Mouse (Mus musculus) CH12.LX (cell line): ENCODE measurements around the gene Pald1. TPM values are rescaled to one million over a fixed set of nuclear protein-coding genes. Genes with fewer than 3 reads are reported as not detected.

Experiments used
- DNase-seq: peaks from one replicate; pipeline ENCODE4 v3.0.0-alpha.2; 2013; ENCODE audit errors: extremely low read depth
- H3K27ac ChIP-seq: 2 replicates; pipeline ENCODE4 v1.5.1; 2012; ENCODE audit warnings: low read depth, mild to moderate bottlenecking, control low read depth, moderate library complexity; ENCODE audit not compliant: insufficient read depth
- H3K27me3 ChIP-seq: replicated peaks from 2 replicates; pipeline ENCODE3; 2012; ENCODE audit warnings: inconsistent platforms
- H3K36me3 ChIP-seq, 2 experiments: replicated peaks in 1 of 2; 2 replicates each; pipeline versions ENCODE3 to v1.6.1; 2012; ENCODE audit warnings: inconsistent platforms in 1 of 2, low read length in 1 of 2, mild to moderate bottlenecking in 1 of 2, mixed read lengths in 1 of 2, moderate library complexity in 1 of 2; ENCODE audit not compliant: control insufficient read depth in 1 of 2, insufficient read depth in 1 of 2
- H3K4me1 ChIP-seq, 2 experiments: 2 replicates each; pipeline ENCODE4 v1.6.1; 2012; ENCODE audit warnings: inconsistent platforms in 1 of 2, moderate library complexity in 1 of 2; ENCODE audit not compliant: insufficient read depth in 2 of 2, control insufficient read depth in 1 of 2
- H3K4me2 ChIP-seq: 2 replicates; pipeline ENCODE4 v1.6.1; 2012; ENCODE audit warnings: low read depth, mild to moderate bottlenecking, control low read depth; ENCODE audit not compliant: poor library complexity, insufficient read depth, severe bottlenecking
- H3K4me3 ChIP-seq, 3 experiments: fragments of 150-350 bp in 1 of 3; sonication (generic) in 1 of 3; replicated peaks in 1 of 3; 2 replicates each; pipeline versions ENCODE3 to v1.5.1; 2011 to 2012; ENCODE audit warnings: low read depth in 2 of 3, low read length in 2 of 3, mild to moderate bottlenecking in 2 of 3, moderate library complexity in 2 of 3, control low read depth in 1 of 3, improper control_type of control experiment in 1 of 3, inconsistent platforms in 1 of 3, mixed read lengths in 1 of 3; ENCODE audit not compliant: poor library complexity in 1 of 3
- H3K79me2 ChIP-seq: replicated peaks from 2 replicates; pipeline ENCODE4 v1.6.1; 2012; ENCODE audit warnings: mild to moderate bottlenecking, moderate library complexity; ENCODE audit not compliant: control insufficient read depth, poor library complexity, insufficient read depth, severe bottlenecking; ENCODE audit errors: extremely low read depth
- H3K9ac ChIP-seq: 2 replicates; pipeline ENCODE4 v1.6.1; 2012; ENCODE audit warnings: low read depth, mild to moderate bottlenecking, control low read depth, moderate library complexity; ENCODE audit not compliant: insufficient read depth
- H3K9me3 ChIP-seq: replicated peaks from 2 replicates; pipeline ENCODE3; 2012; ENCODE audit warnings: low read length, inconsistent platforms, mixed read lengths
- CHD2 ChIP-seq: IDR thresholded peaks from 2 replicates; pipeline ENCODE4 v1.6.1; 2011; ENCODE audit warnings: low read length, improper control_type of control experiment
- CTCF ChIP-seq, 2 experiments: IDR thresholded peaks in 1 of 2; conservative IDR thresholded peaks in 1 of 2; 2 replicates each; pipeline ENCODE4 v1.5.1; 2011 to 2012; ENCODE audit warnings: low read depth in 2 of 2, low read length in 2 of 2, improper control_type of control experiment in 1 of 2, inconsistent platforms in 1 of 2, mild to moderate bottlenecking in 1 of 2, moderate library complexity in 1 of 2
- E2F4 ChIP-seq: IDR thresholded peaks from 2 replicates; pipeline ENCODE4 v1.6.1; 2011; ENCODE audit warnings: low read depth, low read length, improper control_type of control experiment; ENCODE audit not compliant: insufficient replicate concordance
- ELF1 ChIP-seq: IDR thresholded peaks from 2 replicates; pipeline ENCODE4 v1.6.1; 2014; ENCODE audit warnings: low read depth, mild to moderate bottlenecking, inconsistent platforms, low read length, improper control_type of control experiment
- ETS1 ChIP-seq: conservative IDR thresholded peaks from 2 replicates; pipeline ENCODE4 v1.6.1; 2012; ENCODE audit warnings: low read depth, mild to moderate bottlenecking, inconsistent platforms, low read length, improper control_type of control experiment, moderate library complexity
- MAFK ChIP-seq: IDR thresholded peaks from 2 replicates; pipeline ENCODE4 v1.6.1; 2011; ENCODE audit warnings: low read length, improper control_type of control experiment; ENCODE audit not compliant: insufficient replicate concordance
- MAX ChIP-seq: IDR thresholded peaks from 2 replicates; pipeline ENCODE4 v1.6.1; 2011; ENCODE audit warnings: low read length, improper control_type of control experiment
- MAZ ChIP-seq: IDR thresholded peaks from 2 replicates; pipeline ENCODE4 v1.6.1; 2012; ENCODE audit warnings: low read depth, mild to moderate bottlenecking, inconsistent platforms, low read length, improper control_type of control experiment, moderate library complexity
- MXI1 ChIP-seq: IDR thresholded peaks from 2 replicates; pipeline ENCODE4 v1.6.1; 2011; ENCODE audit warnings: mild to moderate bottlenecking, low read depth, low read length, improper control_type of control experiment
- POLR2AphosphoS2 ChIP-seq: IDR thresholded peaks from 2 replicates; pipeline ENCODE4 v1.6.1; 2011; ENCODE audit warnings: low read depth, low read length, improper control_type of control experiment
- RAD21 ChIP-seq: IDR thresholded peaks from 2 replicates; pipeline ENCODE4 v1.6.1; 2011; ENCODE audit warnings: low read depth, mild to moderate bottlenecking, low read length, improper control_type of control experiment, moderate library complexity
- SMC3 ChIP-seq: IDR thresholded peaks from 2 replicates; pipeline ENCODE4 v1.6.1; 2011; ENCODE audit warnings: low read depth, low read length, improper control_type of control experiment
- TBP ChIP-seq: conservative IDR thresholded peaks from 2 replicates; pipeline ENCODE4 v1.6.1; 2011; ENCODE audit warnings: low read depth, low read length, improper control_type of control experiment
- USF1 ChIP-seq: IDR thresholded peaks from 2 replicates; pipeline ENCODE4 v1.6.1; 2014; ENCODE audit warnings: low read depth, mild to moderate bottlenecking, inconsistent platforms, low read length, improper control_type of control experiment
- ZC3H11A ChIP-seq: IDR thresholded peaks from 2 replicates; pipeline ENCODE4 v1.6.1; 2012; ENCODE audit warnings: low read depth, mild to moderate bottlenecking, inconsistent platforms, low read length, improper control_type of control experiment
- ZMIZ1 ChIP-seq: IDR thresholded peaks from 2 replicates; pipeline ENCODE4 v1.6.1; 2012; ENCODE audit warnings: low read depth, mild to moderate bottlenecking, inconsistent platforms, low read length, improper control_type of control experiment
- ZNF384 ChIP-seq: IDR thresholded peaks from 2 replicates; pipeline ENCODE4 v1.6.1; 2012; ENCODE audit warnings: low read depth, low read length, improper control_type of control experiment, inconsistent platforms
- dilution Hi-C: fragments of 300-500 bp; cut with MboI; formaldehyde crosslinking; loops from 2 replicates; pipeline ENCODE4 v1.14.3; 2020; ENCODE audit warnings: low sequenced_read_pairs; ENCODE audit not compliant: extremely low pct_unique_long_range_greater_than_20kb, extremely low pct_ligation_motif_present
- in situ Hi-C: fragments of 300-500 bp; cut with MboI; formaldehyde crosslinking; loops from 3 replicates; pipeline ENCODE4 v1.14.3; 2019; ENCODE audit warnings: low sequenced_read_pairs, low pct_ligation_motif_present, low pct_unique_long_range_greater_than_20kb, mixed read lengths
- polyA plus RNA-seq: library from polyadenylated mRNA; unstranded; fragments of >175 nt; gene quantifications from 2 replicates; pipeline ENCODE4 v1.2.1, GENCODE M21; 2012; ENCODE audit warnings: low read depth; ENCODE audit not compliant: insufficient read length
- total RNA-seq, 2 experiments: library from RNA; depleted of rRNA; stranded (reverse); fragments of 300-350 nt in 1 of 2; fragments of >200 nt in 1 of 2; gene quantifications; 2 replicates each; pipeline ENCODE4 v1.2.3; 2012 to 2014

Gene Pald1
- total and polyA plus RNA-seq, 3 experiments, result 1.5 to 2.0 (median 1.5) TPM

- TF ChIP-seq ETS1 (no peak), CTCF (conservative IDR thresholded peaks at IDR 0.05 in 1 of 2, IDR thresholded peaks at IDR 0.05 in 1 of 2; ENCODE audit: low read depth in 2 of 2, low read length in 2 of 2) (no peak), MAX (no peak), ZC3H11A (no peak), MAFK (no peak), ZMIZ1 (no peak), POLR2AphosphoS2 (no peak), RAD21 (no peak), CHD2 (no peak), MXI1 (no peak), ZNF384 (no peak), E2F4 (no peak), SMC3 (no peak), MAZ (no peak), ELF1 (no peak)
- H3K9me3 ChIP-seq, result no peaks in the 10 kb centered on the region
- no peak overlapping the region for H3K4me2 ChIP-seq
- H3K27ac ChIP-seq, result no peak overlapping the region
- no peaks in the 10 kb centered on the region for H3K79me2 ChIP-seq
- H3K9ac ChIP-seq, result no peak overlapping the region
- H3K4me1 ChIP-seq, result peaks cover 19 to 44% of the 10 kb centered on the region in 2 experiments
- in situ Hi-C loops, result no loop called here
- H3K27me3 ChIP-seq, result peaks cover 12% of the 10 kb centered on the region
- H3K36me3 ChIP-seq, result no peaks in the 10 kb centered on the region
- no peak overlapping the region for H3K4me3 ChIP-seq
- dilution Hi-C loops, result no loop called here
- DNase-seq, result no peak
These were observed 4.6 kb downstream of the Pald1 start for GRCm38 (mm10) chr10:61378698-61379097.

GRCm38 (mm10) chr10:61378050-61378449 is 5.3 kb downstream of the Pald1 start:
- H3K27ac ChIP-seq, result no peak overlapping the region
- peaks cover 21 to 42% of the 10 kb centered on the region in 2 experiments for H3K4me1 ChIP-seq
- no peak overlapping the region for H3K4me3 ChIP-seq
- dilution Hi-C loops, result no loop called here
- no peaks in the 10 kb centered on the region for H3K36me3 ChIP-seq
- H3K27me3 ChIP-seq, result peaks cover 12% of the 10 kb centered on the region
- H3K9ac ChIP-seq, result no peak overlapping the region
- no peak for DNase-seq
- TF ChIP-seq USF1 (no peak), TBP (no peak)
- TF ChIP-seq, all 38 proteins: peak for 0
- Histone ChIP-seq H3K4me2 (no peak overlapping the region), H3K9me3 (no peaks in the 10 kb centered on the region), H3K79me2 (no peaks in the 10 kb centered on the region)
- in situ Hi-C loops, result no loop called here
